Mouse (Mus musculus): ENCODE results near the gene Olfr633. TPM values are rescaled to one million over a fixed set of nuclear protein-coding genes. Genes with fewer than 3 reads are reported as not detected.

The Olfr633 gene
- polyA plus RNA-seq (2015; fragmentation: Illumina TruSeq; extraction: RNeasy Lipid Tissue Mini Kit (QIAGEN cat#74804); ENCODE audit: low read depth, low replicate concordance), result not detected

DNA sequence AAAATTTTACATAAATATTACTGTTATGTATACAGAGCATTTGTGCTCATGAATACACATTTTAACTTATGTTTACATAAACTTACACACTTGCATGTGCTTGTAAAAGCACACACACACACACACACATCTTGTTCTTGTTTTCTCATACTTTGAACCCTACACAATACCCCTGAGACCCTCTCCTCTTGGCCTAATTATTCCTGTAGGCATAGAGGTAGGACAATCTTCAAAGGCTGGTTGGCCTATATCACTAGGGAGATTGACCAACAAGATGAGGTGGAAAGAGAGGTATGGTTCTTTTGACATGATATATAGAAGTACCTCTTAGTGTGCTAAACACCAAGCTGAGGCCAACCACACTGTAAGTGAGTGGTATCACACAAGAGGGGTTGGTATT is at the start of gene Olfr633:
TSS of gene Olfr633 (plus strand) at position 301 of the 400 bp plus-strand sequence.

GRCm38 (mm10) chr7:103903187-103903586 is 41.0 kb upstream of the Olfr633 start, which contains the start of gene Olfr65:
Gene Olfr65, plus strand, starts transcription at chr7:103903487.

DNA sequence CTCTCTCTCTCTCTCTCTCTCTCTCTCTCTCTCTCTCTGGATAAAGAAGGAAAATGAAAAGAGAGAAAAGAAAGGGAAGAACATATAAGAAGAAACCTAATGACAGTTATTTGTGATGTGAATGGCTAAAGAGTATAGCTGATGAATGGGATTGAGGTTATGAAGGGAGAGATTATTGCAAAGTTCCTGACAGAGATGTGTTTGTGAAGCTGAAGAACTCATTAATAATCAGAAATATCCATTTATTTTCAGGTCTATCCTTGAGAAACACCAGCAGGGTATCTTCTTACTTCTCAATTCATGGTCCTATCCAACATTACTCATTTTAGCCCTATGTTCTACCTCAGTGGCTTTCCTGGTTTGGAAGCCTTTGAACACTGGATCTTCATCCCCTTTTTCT is 15.7 kb upstream of the Olfr633 start, which contains the start of gene Olfr631:
TSS of gene Olfr631 (plus strand) at position 301 of the 400 bp plus-strand sequence.

GRCm38 (mm10) chr7:103934264-103934663 is 10.0 kb upstream of the Olfr633 start, which contains the start of gene Olfr632:
Gene Olfr632, plus strand, starts transcription at chr7:103934347.

GRCm38 (mm10) chr7:103970852-103971251 is 26.6 kb downstream of the Olfr633 start, which contains the start of gene Olfr635:
Gene Olfr635, plus strand, starts transcription at chr7:103971152.

DNA sequence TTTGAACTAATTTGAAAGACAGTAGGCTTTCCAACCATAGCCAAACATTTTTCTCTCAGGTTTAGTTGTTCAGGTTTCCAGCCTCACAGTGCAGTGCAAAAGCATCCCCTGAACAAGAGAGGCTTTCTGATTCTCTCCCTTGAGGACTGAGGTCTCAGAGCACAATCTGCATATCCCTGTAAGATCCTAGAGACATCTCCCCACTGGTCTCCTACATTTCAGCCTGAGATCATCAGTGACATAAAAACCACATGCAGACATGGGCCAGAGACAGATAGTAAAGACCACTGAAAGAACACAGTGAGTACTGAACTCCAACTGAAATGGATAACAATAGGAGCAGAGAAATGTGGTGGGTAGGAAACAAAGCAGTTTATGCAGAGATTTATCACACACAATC is 54.2 kb downstream of the Olfr633 start, which contains the start of gene Olfr638:
TSS of gene Olfr638 (plus strand) at position 301 of the 400 bp plus-strand sequence.

Other genes with a start within 250 kb of the Olfr633 start
- not detected for gene Olfr243, start 229.8 kb upstream of the Olfr633 start, polyA plus RNA-seq (2015; fragmentation: Illumina TruSeq; extraction: RNeasy Lipid Tissue Mini Kit (QIAGEN cat#74804); ENCODE audit: low read depth, low replicate concordance)
- gene Olfr628, start 214.1 kb upstream of the Olfr633 start, polyA plus RNA-seq (2015; fragmentation: Illumina TruSeq; extraction: RNeasy Lipid Tissue Mini Kit (QIAGEN cat#74804); ENCODE audit: low read depth, low replicate concordance), result not detected
- not detected for gene Olfr629, start 199.5 kb upstream of the Olfr633 start, polyA plus RNA-seq (2015; fragmentation: Illumina TruSeq; extraction: RNeasy Lipid Tissue Mini Kit (QIAGEN cat#74804); ENCODE audit: low read depth, low replicate concordance)
- gene Olfr630, start 187.1 kb upstream of the Olfr633 start, polyA plus RNA-seq (2015; fragmentation: Illumina TruSeq; extraction: RNeasy Lipid Tissue Mini Kit (QIAGEN cat#74804); ENCODE audit: low read depth, low replicate concordance), result not detected
- gene Olfr69, start 172.8 kb upstream of the Olfr633 start, polyA plus RNA-seq (2015; fragmentation: Illumina TruSeq; extraction: RNeasy Lipid Tissue Mini Kit (QIAGEN cat#74804); ENCODE audit: low read depth, low replicate concordance), result not detected
- not detected for gene Olfr68, start 164.7 kb upstream of the Olfr633 start, polyA plus RNA-seq (2015; fragmentation: Illumina TruSeq; extraction: RNeasy Lipid Tissue Mini Kit (QIAGEN cat#74804); ENCODE audit: low read depth, low replicate concordance)
- not detected for gene Olfr67, start 152.6 kb upstream of the Olfr633 start, polyA plus RNA-seq (2015; fragmentation: Illumina TruSeq; extraction: RNeasy Lipid Tissue Mini Kit (QIAGEN cat#74804); ENCODE audit: low read depth, low replicate concordance)
- 154 TPM for gene Hbb-bt, start 130.4 kb upstream of the Olfr633 start, polyA plus RNA-seq (2015; fragmentation: Illumina TruSeq; extraction: RNeasy Lipid Tissue Mini Kit (QIAGEN cat#74804); ENCODE audit: low read depth, low replicate concordance)
- gene Hbb-bs, start 116.3 kb upstream of the Olfr633 start, polyA plus RNA-seq (2015; fragmentation: Illumina TruSeq; extraction: RNeasy Lipid Tissue Mini Kit (QIAGEN cat#74804); ENCODE audit: low read depth, low replicate concordance), result 1,248 TPM
- not detected for gene Hbb-bh2, start 103.9 kb upstream of the Olfr633 start, polyA plus RNA-seq (2015; fragmentation: Illumina TruSeq; extraction: RNeasy Lipid Tissue Mini Kit (QIAGEN cat#74804); ENCODE audit: low read depth, low replicate concordance)
- gene Hbb-bh1, start 101.3 kb upstream of the Olfr633 start, polyA plus RNA-seq (2015; fragmentation: Illumina TruSeq; extraction: RNeasy Lipid Tissue Mini Kit (QIAGEN cat#74804); ENCODE audit: low read depth, low replicate concordance), result not detected
- not detected for gene Hbb-y, start 91.2 kb upstream of the Olfr633 start, polyA plus RNA-seq (2015; fragmentation: Illumina TruSeq; extraction: RNeasy Lipid Tissue Mini Kit (QIAGEN cat#74804); ENCODE audit: low read depth, low replicate concordance)
- gene Olfr66, start 58.2 kb upstream of the Olfr633 start, polyA plus RNA-seq (2015; fragmentation: Illumina TruSeq; extraction: RNeasy Lipid Tissue Mini Kit (QIAGEN cat#74804); ENCODE audit: low read depth, low replicate concordance), result not detected
- not detected for gene Olfr64, start 50.0 kb upstream of the Olfr633 start, polyA plus RNA-seq (2015; fragmentation: Illumina TruSeq; extraction: RNeasy Lipid Tissue Mini Kit (QIAGEN cat#74804); ENCODE audit: low read depth, low replicate concordance)
- gene Olfr65, start 41.0 kb upstream of the Olfr633 start, polyA plus RNA-seq (2015; fragmentation: Illumina TruSeq; extraction: RNeasy Lipid Tissue Mini Kit (QIAGEN cat#74804); ENCODE audit: low read depth, low replicate concordance), result not detected
- gene Olfr631, start 15.6 kb upstream of the Olfr633 start, polyA plus RNA-seq (2015; fragmentation: Illumina TruSeq; extraction: RNeasy Lipid Tissue Mini Kit (QIAGEN cat#74804); ENCODE audit: low read depth, low replicate concordance), result not detected
- not detected for gene Olfr632, start 10.1 kb upstream of the Olfr633 start, polyA plus RNA-seq (2015; fragmentation: Illumina TruSeq; extraction: RNeasy Lipid Tissue Mini Kit (QIAGEN cat#74804); ENCODE audit: low read depth, low replicate concordance)
- not detected for gene Olfr635, start 26.7 kb downstream of the Olfr633 start, polyA plus RNA-seq (2015; fragmentation: Illumina TruSeq; extraction: RNeasy Lipid Tissue Mini Kit (QIAGEN cat#74804); ENCODE audit: low read depth, low replicate concordance)
- not detected for gene Olfr638, start 54.3 kb downstream of the Olfr633 start, polyA plus RNA-seq (2015; fragmentation: Illumina TruSeq; extraction: RNeasy Lipid Tissue Mini Kit (QIAGEN cat#74804); ENCODE audit: low read depth, low replicate concordance)
- not detected for gene Olfr639, start 72.9 kb downstream of the Olfr633 start, polyA plus RNA-seq (2015; fragmentation: Illumina TruSeq; extraction: RNeasy Lipid Tissue Mini Kit (QIAGEN cat#74804); ENCODE audit: low read depth, low replicate concordance)
- gene Olfr640, start 81.1 kb downstream of the Olfr633 start, polyA plus RNA-seq (2015; fragmentation: Illumina TruSeq; extraction: RNeasy Lipid Tissue Mini Kit (QIAGEN cat#74804); ENCODE audit: low read depth, low replicate concordance), result not detected
- not detected for gene Olfr641, start 91.0 kb downstream of the Olfr633 start, polyA plus RNA-seq (2015; fragmentation: Illumina TruSeq; extraction: RNeasy Lipid Tissue Mini Kit (QIAGEN cat#74804); ENCODE audit: low read depth, low replicate concordance)
- not detected for gene Olfr642, start 108.2 kb downstream of the Olfr633 start, polyA plus RNA-seq (2015; fragmentation: Illumina TruSeq; extraction: RNeasy Lipid Tissue Mini Kit (QIAGEN cat#74804); ENCODE audit: low read depth, low replicate concordance)
- gene 4930516K23Rik, start 117.0 kb downstream of the Olfr633 start, polyA plus RNA-seq (2015; fragmentation: Illumina TruSeq; extraction: RNeasy Lipid Tissue Mini Kit (QIAGEN cat#74804); ENCODE audit: low read depth, low replicate concordance), result not detected
- not detected for gene Olfr644, start 127.4 kb downstream of the Olfr633 start, polyA plus RNA-seq (2015; fragmentation: Illumina TruSeq; extraction: RNeasy Lipid Tissue Mini Kit (QIAGEN cat#74804); ENCODE audit: low read depth, low replicate concordance)
- gene Olfr645, start 141.0 kb downstream of the Olfr633 start, polyA plus RNA-seq (2015; fragmentation: Illumina TruSeq; extraction: RNeasy Lipid Tissue Mini Kit (QIAGEN cat#74804); ENCODE audit: low read depth, low replicate concordance), result not detected
- not detected for gene Olfr646, start 160.4 kb downstream of the Olfr633 start, polyA plus RNA-seq (2015; fragmentation: Illumina TruSeq; extraction: RNeasy Lipid Tissue Mini Kit (QIAGEN cat#74804); ENCODE audit: low read depth, low replicate concordance)
- gene Ubqln5, start 185.4 kb downstream of the Olfr633 start, polyA plus RNA-seq (2015; fragmentation: Illumina TruSeq; extraction: RNeasy Lipid Tissue Mini Kit (QIAGEN cat#74804); ENCODE audit: low read depth, low replicate concordance), result not detected
- not detected for gene Olfr643, start 193.0 kb downstream of the Olfr633 start, polyA plus RNA-seq (2015; fragmentation: Illumina TruSeq; extraction: RNeasy Lipid Tissue Mini Kit (QIAGEN cat#74804); ENCODE audit: low read depth, low replicate concordance)
- gene Ubqln3, start 198.8 kb downstream of the Olfr633 start, polyA plus RNA-seq (2015; fragmentation: Illumina TruSeq; extraction: RNeasy Lipid Tissue Mini Kit (QIAGEN cat#74804); ENCODE audit: low read depth, low replicate concordance), result not detected
- not detected for gene Ubqlnl, start 206.1 kb downstream of the Olfr633 start, polyA plus RNA-seq (2015; fragmentation: Illumina TruSeq; extraction: RNeasy Lipid Tissue Mini Kit (QIAGEN cat#74804); ENCODE audit: low read depth, low replicate concordance)
- gene Olfm5, start 220.4 kb downstream of the Olfr633 start, polyA plus RNA-seq (2015; fragmentation: Illumina TruSeq; extraction: RNeasy Lipid Tissue Mini Kit (QIAGEN cat#74804); ENCODE audit: low read depth, low replicate concordance), result 0.36 TPM
- gene Olfr648, start 239.0 kb downstream of the Olfr633 start, polyA plus RNA-seq (2015; fragmentation: Illumina TruSeq; extraction: RNeasy Lipid Tissue Mini Kit (QIAGEN cat#74804); ENCODE audit: low read depth, low replicate concordance), result not detected

All from brain, adult 10 weeks (tissue).